Mouse (Mus musculus) adrenal gland, adult 18-20 months (tissue): ENCODE data around the gene Fat2. TPM values are rescaled to one million over a fixed set of nuclear protein-coding genes. Genes with fewer than 3 reads are reported as not detected.

ENCODE experiments used
- DNase-seq, 2 experiments: peaks; one replicate each; pipeline ENCODE4 v3.0.0; 2021 to 2022; ENCODE audit warnings: low spot score in 2 of 2
- long read RNA-seq, 2 experiments: library from polyadenylated mRNA; stranded (forward); transcript quantifications; one replicate each; pipeline ENCODE4 v2.0.0; 2021
- total RNA-seq, 2 experiments: library from RNA; stranded (reverse); gene quantifications; 1 replicate in 1 of 2; 2 replicates in 1 of 2; pipeline ENCODE4 v1.2.3; 2021

Fat2 gene
- total RNA-seq, result under 1 TPM; 0.06 to 0.13 TPM
- long read RNA-seq, experiment 1, result 0 reads
- long read RNA-seq, experiment 2, result 0 reads

GRCm38 (mm10) chr11:55336101-55336891 is at the start of gene Fat2:
Gene Fat2, minus strand, starts transcription at chr11:55336564.
- no peak for DNase-seq

- DNase-seq, result no peak
Observed at GRCm38 (mm10) chr11:55383463-55384045, 47.2 kb upstream of the Fat2 start.

GRCm38 (mm10) chr11:55380908-55381307 is 44.5 kb upstream of the Fat2 start:
- DNase-seq, result no peak

- no peak for DNase-seq
Observed at GRCm38 (mm10) chr11:55378371-55378770, 42.0 kb upstream of the Fat2 start.

- DNase-seq, result no peak
Observed at GRCm38 (mm10) chr11:55373838-55374237, 37.5 kb upstream of the Fat2 start.

- no peak for DNase-seq
Observed at GRCm38 (mm10) chr11:55373373-55373772, 37.0 kb upstream of the Fat2 start.

GRCm38 (mm10) chr11:55372001-55372400 is 35.6 kb upstream of the Fat2 start:
- no peak for DNase-seq

GRCm38 (mm10) chr11:55369093-55369471 is 32.7 kb upstream of the Fat2 start:
- DNase-seq, result no peak

- DNase-seq, result no peak
Observed at GRCm38 (mm10) chr11:55368388-55369092, 32.2 kb upstream of the Fat2 start.

- DNase-seq, result no peak
Observed at GRCm38 (mm10) chr11:55367783-55368182, 31.4 kb upstream of the Fat2 start.

GRCm38 (mm10) chr11:55365840-55366239 is 29.5 kb upstream of the Fat2 start:
- no peak for DNase-seq

- DNase-seq, result no peak
Observed at GRCm38 (mm10) chr11:55365242-55365641, 28.9 kb upstream of the Fat2 start.

GRCm38 (mm10) chr11:55364662-55365061 is 28.3 kb upstream of the Fat2 start:
- DNase-seq, result no peak

GRCm38 (mm10) chr11:55358094-55358783 is 21.9 kb upstream of the Fat2 start:
- no peak for DNase-seq

GRCm38 (mm10) chr11:55356846-55357245 is 20.5 kb upstream of the Fat2 start:
- DNase-seq, result no peak

GRCm38 (mm10) chr11:55341961-55342371 is 5.6 kb upstream of the Fat2 start:
- no peak for DNase-seq

- no peak for DNase-seq
Observed at GRCm38 (mm10) chr11:55340789-55341188, 4.4 kb upstream of the Fat2 start.

GRCm38 (mm10) chr11:55337032-55337769 is 837 bp upstream of the Fat2 start:
- no peak for DNase-seq

GRCm38 (mm10) chr11:55335314-55336076 is 869 bp downstream of the Fat2 start:
- DNase-seq, result no peak

- DNase-seq, result no peak
Observed at GRCm38 (mm10) chr11:55334545-55334944, 1.8 kb downstream of the Fat2 start.
